Mouse (Mus musculus) olfactory bulb, adult 2 months (tissue): ENCODE data around the gene Gpatch8.

Experiments used
- CTCF ChIP-seq: fragments of 200-500 bp; IDR thresholded peaks from 2 replicates; pipeline ENCODE4 v1.5.1; 2012; ENCODE audit warnings: low read depth, mild to moderate bottlenecking, low read length, moderate library complexity; ENCODE audit not compliant: insufficient read depth
- POLR2A ChIP-seq: fragments of 200-500 bp; IDR thresholded peaks from 2 replicates; pipeline ENCODE4 v1.6.1; 2012; ENCODE audit warnings: mild to moderate bottlenecking, low read depth, low read length, moderate library complexity; ENCODE audit not compliant: insufficient read depth

DNA sequence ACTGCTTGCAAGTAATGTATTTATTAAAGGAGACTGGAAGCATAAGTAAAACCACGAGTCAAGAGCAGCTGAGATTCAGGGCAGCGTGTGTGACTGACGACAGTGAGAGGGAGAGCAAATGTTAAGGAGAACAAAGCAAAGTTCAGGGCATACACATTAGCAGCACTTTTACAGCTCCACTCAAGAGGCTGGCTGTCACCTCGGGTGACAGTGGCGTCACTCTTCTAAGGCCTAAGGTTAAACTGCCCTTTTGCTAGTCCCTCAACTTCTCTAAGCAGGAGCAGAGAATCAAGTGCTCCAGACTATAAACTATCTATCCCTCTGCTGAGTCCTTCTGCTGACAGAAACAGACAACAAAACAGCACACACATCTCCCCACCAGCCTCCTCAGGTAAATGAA is 24.8 kb downstream of the Gpatch8 start:
- TF ChIP-seq CTCF (no peak), POLR2A (no peak)
